Mouse (Mus musculus): ENCODE data around the gene Golt1a.

DNA sequence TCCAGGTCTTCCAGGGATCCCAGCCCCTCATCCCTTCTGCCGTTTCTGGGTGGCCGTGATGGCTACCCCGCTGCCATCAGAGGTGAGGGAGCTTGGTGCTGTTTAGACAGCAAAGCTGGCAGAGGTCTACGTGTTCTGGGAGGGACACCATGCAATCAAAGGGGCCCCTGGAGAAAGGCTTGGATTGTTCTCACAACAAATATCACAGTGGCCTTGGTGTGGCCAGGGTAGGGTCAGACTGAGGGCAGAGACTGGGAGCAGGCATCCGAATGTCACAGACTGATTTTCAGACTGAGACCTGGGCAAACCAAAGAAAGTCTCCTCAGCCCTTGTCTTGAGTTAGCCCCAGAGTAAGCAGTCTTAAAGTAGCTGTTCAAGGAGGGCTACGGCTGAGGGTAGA lies 61.8 kb downstream of the Golt1a start:
- TF ChIP-seq CTCF (IDR thresholded peaks at IDR 0.05; ENCODE audit: low read depth) (no peak), EP300 (optimal IDR thresholded peaks at IDR 0.05) (no peak)
